Mouse (Mus musculus) ES-CJ7 (cell line): ENCODE data around the gene Rsad1.

Experiments used
- DNase-seq: peaks from one replicate; pipeline ENCODE4 v3.0.0; 2011; ENCODE audit warnings: low read depth, low spot score

Rsad1 gene

DNA sequence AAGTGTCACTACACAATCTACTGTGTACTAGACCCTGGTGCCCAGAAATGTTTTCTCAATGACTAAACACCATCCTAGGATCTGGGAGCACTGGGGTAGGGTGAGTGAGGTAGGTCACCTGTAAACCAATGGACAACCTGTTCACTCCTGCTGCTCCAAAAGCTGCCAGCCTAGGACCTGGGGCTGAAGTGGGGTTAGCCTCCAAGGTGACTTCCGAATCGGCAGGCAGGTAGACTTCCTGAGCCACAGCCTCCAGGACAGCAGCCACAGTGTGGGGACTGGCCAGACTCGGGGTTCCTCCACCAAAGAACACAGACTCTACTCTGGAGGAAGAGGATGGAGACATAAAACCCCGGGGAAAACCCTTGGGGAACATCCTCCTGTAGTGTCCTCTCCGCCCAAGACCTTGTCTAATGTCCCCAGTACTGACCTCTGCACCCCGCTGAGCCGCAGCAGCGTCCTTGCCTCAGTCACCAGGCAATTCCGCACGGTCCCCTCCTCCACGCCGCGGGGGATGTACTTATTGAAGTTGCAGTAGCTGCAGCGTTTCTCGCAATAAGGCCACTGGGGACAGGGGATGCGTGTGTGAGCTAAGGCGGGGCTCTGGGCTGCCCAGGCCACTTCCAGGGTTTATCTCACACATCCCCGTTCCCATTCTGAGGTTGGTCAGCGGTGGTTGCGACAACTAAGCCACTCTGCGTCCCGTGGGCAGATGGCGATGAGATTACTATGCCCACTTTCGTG is 842 bp downstream of the Rsad1 start:
- DNase-seq: peak; percentile 24

DNA sequence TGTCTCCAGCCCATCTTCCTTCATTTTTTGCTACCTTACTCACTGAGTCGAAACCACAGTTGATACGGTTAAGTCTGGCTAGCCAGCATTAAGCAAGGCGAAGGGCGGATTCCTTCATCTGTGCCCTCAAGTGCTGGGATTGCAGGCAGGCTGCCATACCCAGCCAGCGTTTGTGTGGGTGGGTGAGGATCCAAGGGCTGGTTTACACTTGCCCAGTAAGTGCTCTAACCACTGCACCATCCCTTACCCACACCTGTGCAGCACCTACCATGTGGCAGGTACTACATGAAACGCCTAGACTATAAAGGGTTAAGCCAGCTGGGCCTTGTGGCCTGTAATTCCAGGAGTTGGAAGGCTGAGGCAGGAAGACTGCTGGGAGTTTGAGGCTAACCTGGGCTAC is 1.8 kb downstream of the Rsad1 start:
- DNase-seq: no peak

GRCm38 (mm10) chr11:94546381-94546780 is 2.7 kb downstream of the Rsad1 start:
- DNase-seq: peak; percentile 54

GRCm38 (mm10) chr11:94544422-94544821 is 4.6 kb downstream of the Rsad1 start:
- no peak for DNase-seq

DNA sequence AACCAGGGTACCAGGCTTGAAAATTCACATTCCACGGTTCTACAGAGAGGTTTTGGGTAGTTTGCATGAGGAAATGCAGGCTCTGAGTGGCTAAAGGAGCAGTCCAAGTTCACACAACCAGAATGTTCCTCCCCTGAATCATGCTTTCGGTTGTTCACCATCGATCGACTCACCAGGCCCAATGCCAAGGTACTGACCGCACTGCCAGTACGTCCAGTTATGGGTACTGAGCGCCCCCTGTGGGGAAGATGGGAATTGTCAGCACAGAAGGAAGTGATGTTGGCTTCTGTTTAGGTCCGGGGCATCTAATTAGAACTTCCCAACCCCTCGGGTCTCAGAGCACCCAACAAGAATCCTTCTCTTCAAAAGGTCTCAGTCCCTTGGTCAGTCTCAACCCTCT is 5.1 kb downstream of the Rsad1 start:
- peak; percentile 63 for DNase-seq

- DNase-seq: no peak
Observed at GRCm38 (mm10) chr11:94543344-94543743, 5.7 kb downstream of the Rsad1 start.

- no peak for DNase-seq
Observed at GRCm38 (mm10) chr11:94542400-94542799, 6.7 kb downstream of the Rsad1 start.

DNA sequence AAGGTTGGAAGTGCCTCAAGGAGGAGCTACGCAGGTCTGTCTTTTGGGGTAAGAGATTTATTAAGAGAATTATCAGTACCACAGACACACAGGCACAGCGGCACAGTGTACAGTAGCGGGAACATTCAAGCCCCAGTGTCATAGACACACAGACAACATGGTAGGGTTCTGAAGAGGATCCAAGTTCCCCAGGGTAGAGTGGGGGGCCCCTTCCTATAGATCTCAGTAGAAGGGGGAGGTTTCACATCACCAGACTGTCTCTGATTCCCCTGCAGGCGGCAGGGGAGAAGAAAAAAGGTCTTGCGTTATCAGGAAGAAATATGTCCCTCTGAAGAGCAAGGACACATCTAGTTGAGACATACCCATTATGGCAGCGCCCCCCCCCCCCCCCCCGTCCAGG is 9.3 kb downstream of the Rsad1 start:
- no peak for DNase-seq

GRCm38 (mm10) chr11:94538733-94539292 is 10.2 kb downstream of the Rsad1 start:
- DNase-seq: no peak

DNA sequence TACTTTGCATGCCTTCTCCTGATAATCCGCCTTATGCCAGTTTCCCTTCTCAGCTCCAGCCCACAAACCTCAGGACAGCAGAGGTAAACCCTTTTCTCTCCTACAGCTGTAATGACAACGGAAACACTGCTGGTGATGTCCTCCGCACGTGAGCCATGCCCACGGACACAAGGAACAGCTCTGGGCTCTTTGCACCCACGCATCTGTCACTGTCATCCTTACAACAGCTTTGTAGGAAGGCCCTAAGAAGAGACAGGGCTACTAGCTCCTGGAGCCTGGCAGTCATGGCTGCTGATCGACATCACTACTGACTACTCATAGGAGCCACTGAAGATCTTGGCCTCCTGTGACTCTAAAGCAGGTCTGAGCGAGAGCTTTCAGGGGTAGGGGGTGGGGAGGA is 15.9 kb downstream of the Rsad1 start:
- no peak for DNase-seq

- DNase-seq: no peak
Observed at GRCm38 (mm10) chr11:94528879-94529278, 20.2 kb downstream of the Rsad1 start.

- no peak for DNase-seq
Observed at GRCm38 (mm10) chr11:94526171-94526879, 22.7 kb downstream of the Rsad1 start.

GRCm38 (mm10) chr11:94521219-94521843 is 27.7 kb downstream of the Rsad1 start, which contains the start of gene Mycbpap:
TSS of gene Mycbpap (minus strand) at chr11:94521742.
- peak; percentile 67 for DNase-seq

- DNase-seq: no peak
Observed at GRCm38 (mm10) chr11:94513452-94513851, 35.6 kb downstream of the Rsad1 start.

- DNase-seq: no peak
Observed at GRCm38 (mm10) chr11:94508976-94509375, 40.1 kb downstream of the Rsad1 start.

GRCm38 (mm10) chr11:94501482-94501881 is 47.6 kb downstream of the Rsad1 start:
- DNase-seq: no peak

GRCm38 (mm10) chr11:94500362-94500761 is 48.7 kb downstream of the Rsad1 start:
- no peak for DNase-seq

DNA sequence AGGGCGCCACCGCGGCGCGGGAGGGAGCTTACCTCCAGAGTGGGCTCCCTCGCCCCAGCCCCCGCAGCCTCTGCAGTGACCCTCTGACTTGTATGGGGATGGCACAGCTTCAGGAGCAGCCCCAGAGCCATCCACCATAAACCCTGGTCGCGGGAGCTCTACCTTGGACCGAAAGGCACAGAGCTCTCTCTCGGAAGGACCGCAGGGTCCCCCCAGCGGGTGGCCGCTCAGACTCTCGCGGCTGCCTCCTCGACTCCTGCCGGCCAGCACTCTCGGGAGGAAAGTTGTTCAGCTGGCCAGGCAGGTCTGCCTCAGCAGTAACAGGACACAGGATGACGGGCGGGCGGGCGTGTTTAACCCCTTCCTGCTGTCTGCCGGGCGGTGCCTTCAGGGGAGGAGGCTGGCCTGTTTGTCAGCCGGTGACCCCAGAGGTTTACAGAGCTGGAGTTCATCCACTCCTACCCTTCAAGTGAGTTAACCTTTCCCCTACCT is 49.3 kb downstream of the Rsad1 start, which contains the start of gene Epn3:
Gene Epn3, minus strand, starts transcription at position 314 of the 492 bp plus-strand sequence.
- DNase-seq: no peak

GRCm38 (mm10) chr11:94499035-94499434 is 50.0 kb downstream of the Rsad1 start:
- no peak for DNase-seq

- DNase-seq: no peak
Observed at GRCm38 (mm10) chr11:94498093-94498996, 50.7 kb downstream of the Rsad1 start.

DNA sequence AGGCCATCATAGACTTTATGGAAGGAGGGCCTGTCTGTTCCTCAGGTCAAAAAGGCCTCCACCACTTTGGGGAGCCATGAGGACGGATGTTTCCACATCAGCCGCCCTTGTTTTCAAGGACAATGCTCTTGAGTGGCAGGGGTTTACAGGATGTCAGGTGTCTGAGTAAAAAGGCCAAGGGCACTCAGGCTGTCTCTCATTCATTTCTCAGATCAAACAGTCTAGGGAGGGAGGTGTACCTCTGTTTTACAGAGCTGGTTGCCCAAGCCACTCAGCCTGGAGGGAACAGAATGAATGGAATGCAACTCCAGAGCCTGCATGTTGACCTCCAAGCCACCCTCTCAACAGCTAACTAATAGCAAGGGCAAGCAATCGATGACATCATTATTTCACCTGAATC is 53.6 kb downstream of the Rsad1 start:
- DNase-seq: no peak
